Mouse (Mus musculus) 3T3-L1 (cell line): ENCODE measurements around the gene Slco1a1.
"Not testable (repeated sequence)": the region's sequence is repeated elsewhere in the genome, so short reads cannot be mapped to it uniquely, and the experiment has no call there.

Source experiments
- DNase-seq: peaks from one replicate; pipeline ENCODE4 v3.0.0-alpha.2; 2015; ENCODE audit warnings: low read depth, low spot score

The Slco1a1 gene

DNA sequence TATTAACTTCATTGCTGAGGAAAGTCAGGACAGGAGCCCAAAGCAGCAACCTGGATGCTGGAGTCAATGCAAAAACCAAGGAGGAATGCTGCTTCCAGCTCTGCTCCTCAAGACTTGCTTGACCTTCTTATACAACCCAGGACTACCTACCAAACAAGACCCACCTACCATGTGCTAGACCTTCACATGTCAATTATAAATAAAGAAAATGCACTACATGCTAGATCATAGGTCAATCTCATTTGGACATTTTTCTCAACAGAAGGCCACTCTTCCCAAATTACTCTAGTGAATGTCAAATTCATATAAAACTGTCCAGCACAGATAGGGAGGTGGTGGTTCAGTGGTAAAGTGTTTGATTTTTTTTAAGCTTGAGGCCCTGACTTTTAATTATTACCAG lies at the start of gene Slco1a1:
TSS of gene Slco1a1 (minus strand) at position 101 of the 400 bp plus-strand sequence.
- DNase-seq, result no peak

DNA sequence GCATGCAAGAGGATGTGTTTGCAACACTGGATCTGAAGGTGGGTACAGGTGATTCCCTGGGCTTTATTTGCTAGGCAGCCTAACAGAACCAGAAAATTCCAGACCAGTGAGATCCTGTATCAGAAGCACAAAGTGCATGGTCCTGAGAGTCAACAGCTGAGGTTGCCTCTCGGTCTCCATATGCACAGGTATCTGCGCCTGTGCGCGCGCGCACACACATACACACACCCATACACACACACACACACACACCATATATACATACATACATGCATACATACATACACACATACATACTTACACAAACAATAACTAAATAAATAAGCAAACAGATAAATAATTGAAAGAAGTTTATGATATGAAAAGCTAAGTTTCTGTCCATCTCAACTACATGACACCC lies 40.0 kb upstream of the Slco1a1 start:
- DNase-seq, result no peak

DNA sequence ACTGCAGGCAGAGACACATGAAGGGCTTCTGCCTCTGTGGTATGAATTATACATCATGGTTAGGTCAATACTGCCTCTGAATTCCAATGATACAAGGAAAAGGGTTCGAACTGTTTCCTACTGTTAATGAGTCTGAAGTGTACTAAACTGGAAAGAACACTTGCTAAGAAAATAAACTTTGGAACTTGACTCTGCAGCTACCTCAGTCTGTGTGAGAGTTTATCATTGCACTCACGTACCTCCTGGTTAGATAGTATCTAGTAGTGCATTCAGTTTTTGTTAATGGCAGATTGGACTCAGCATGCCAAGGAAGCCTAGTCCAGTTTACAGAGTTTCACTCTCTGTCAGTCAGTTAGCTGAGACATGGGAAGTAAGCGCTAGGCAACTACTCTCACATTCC lies 37.9 kb upstream of the Slco1a1 start:
- DNase-seq, result no peak

DNA sequence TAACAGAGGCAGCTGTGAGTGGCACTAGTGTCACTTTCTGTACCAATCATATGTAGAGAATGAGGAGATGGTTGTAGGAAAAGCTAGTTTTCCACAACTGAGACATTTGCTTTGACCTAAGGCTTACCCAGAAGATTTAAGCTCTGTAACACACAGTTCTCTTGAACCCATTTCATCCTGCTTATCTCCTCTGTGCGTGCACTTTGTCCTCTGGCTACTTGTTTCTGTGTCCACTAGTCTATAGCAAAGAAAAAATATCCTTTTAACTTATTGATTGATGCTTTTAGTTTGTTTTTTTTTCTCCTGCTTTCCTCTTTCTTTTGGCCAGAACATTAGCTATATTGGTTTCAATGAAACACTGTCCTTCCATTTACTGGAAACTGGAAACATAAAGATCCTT lies 15.7 kb upstream of the Slco1a1 start:
- DNase-seq, result no peak

DNA sequence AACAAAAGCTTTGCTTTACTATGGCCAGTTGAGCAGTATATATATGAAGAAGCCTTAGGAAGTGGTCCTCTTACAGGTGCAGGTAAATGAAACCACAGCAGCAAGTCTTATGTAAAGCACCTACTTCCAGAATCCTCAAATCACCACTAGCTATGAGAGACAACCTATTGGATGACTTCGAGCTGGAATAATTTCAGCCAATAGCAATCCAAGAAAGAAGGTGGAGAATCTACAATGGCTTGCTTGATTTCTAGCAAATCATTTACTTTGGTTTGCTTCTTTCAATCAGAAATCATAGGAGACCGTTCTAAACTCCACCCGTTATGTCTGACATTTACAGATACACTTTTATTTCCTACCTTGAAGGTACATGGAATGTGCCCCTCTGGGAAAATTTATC lies 15.1 kb upstream of the Slco1a1 start:
- no peak for DNase-seq

DNA sequence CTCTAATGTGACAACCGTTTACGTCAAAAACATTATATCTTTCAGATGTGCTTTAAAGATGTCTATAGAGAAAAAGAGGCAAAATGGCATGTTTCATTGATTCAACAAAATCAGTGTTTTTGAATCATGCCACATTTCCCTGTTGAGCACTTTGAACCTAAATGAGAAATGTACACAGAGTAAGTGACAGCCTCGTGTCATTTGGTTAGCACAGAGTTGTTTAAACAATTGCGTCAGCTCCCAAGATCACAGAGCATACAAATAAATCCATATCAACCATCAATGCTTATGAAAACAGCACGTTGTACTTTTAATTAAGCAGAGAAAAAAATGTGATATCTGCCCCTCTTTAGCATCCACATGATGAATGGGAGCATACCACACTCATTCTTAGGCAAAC lies 13.7 kb upstream of the Slco1a1 start:
- no peak for DNase-seq

DNA sequence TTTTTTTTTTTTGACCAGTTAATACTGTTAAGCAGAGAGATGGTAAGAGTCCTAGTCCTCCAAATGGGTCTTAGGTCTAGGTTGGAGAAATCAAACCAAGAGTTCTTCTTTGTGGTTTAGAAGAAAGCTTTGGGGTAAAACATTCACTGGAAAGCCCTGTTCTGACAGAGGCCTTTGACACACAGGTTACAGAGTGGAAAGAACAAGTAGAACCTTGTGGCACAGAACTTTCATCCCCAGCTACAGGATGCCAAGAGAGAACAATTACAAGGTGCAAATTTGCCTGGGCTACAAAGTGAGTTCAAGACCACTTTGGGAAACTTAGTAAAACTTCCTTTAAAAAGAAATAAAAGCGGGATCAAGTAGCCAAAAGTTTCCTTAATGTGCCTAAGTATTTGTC lies 6.3 kb downstream of the Slco1a1 start:
- no peak for DNase-seq

DNA sequence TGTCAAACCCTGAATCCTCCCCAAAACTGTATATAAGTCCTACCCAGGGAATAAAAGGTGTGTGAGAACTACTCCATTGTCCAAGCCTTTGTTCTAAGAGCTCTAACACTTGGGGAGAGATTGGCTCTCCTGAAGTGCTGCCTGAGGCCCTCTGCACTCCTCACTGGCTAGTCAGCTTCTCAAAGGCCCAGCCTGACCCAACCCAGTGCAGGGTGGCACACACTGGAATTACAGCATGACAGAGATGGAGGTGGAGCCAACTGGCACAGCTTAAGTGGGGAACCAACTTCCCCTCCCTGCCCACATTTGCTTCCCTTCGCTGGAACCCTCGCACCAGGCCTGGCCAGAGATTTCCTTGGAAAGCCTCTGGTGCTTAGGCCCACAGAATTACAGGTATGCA lies 48.6 kb downstream of the Slco1a1 start:
- DNase-seq, result no peak

DNA sequence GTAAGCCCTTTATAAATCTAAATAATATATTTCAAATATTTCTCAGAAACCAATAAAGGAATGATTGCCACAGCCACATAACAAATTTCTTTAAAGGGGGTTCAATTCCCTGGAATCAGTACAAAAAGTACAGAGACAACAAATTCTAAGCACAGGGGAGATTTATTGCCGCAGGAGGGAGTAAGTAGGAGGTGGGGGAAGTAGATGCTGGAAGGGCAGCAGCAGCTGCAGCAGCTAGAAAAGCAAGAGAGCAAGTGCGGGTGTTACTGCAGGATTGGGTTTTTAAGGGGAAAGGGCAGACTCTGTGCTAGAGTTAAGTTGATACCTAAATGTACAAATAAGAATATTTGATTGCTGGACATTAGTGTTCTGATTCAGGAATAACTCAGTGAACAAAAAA lies 57.0 kb downstream of the Slco1a1 start:
- DNase-seq, result no peak

DNA sequence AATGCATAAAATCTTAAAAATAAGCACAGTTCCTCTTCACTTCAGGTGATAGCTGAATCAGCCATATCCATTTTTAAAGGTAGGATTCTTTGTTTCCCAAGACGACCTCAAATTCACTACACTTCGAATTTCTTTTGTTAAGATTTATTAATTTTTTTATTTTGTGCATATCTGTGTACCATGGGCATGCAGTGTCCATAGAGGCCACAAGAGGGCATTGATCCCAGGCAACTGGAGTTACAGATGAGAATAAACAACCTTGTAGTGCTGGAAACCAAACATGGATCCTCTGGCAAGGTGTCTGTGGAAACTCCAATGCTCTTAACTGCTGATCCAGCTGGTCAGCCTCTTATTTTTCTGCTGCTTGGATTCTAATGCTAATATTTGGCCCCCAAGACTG lies 58.5 kb downstream of the Slco1a1 start:
- DNase-seq, result no peak

DNA sequence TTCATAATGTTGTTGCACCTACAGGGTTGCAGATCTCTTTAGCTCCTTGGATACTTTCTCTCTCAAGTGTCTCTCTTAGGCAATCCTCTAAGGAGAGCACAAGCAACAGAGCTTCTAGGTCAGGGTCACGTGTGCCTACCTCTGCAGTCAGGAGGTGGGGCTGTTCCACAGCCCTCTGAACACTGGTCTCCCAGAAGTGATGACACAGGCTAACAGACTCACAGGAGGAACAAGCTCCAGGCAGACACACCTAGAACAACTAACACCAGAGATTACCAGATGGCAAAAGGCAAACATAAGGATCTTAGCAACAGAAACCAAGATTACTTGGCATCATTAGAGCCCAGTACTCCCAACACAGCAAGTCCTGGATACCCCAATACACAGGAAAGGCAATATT lies 64.2 kb downstream of the Slco1a1 start:
- no peak for DNase-seq

DNA sequence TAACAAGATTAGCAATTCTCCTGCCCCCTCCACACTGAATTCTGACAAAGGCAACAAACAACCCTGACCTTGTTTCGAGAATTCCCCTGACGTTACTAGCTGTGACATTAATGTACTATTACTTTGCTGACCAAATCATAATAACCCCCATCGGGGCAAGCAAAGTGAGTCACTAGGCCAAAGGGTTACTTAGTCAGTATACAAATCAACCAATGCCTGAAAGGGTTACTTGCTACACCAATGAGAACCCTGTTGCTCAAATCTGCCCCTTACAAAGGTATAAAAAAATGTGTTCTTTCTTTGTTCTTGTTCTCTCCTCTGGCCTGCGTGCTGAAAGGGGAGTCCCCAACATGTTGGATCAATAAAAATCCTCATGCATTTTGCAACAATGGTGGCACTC lies 71.0 kb downstream of the Slco1a1 start:
- not testable (repeated sequence) for DNase-seq

DNA sequence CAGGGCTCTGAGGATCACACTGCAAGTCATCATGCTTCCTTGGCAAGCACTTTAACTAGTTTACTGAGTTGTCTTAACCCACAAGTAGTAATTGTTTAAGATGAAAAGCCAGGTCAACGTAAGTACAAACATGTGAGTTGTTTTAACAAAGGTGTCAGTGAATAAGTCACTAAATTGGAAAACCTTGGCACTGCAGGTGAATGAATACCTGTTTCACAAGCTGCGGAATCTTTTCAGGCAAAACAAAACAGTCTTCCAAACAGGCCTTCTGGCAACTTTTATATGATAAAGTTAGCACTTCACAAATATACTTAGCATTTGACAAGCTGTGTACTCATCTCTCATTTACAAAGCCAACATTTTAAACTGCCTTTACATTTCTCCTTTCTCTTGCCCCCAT lies 75.1 kb downstream of the Slco1a1 start:
- DNase-seq, result no peak

DNA sequence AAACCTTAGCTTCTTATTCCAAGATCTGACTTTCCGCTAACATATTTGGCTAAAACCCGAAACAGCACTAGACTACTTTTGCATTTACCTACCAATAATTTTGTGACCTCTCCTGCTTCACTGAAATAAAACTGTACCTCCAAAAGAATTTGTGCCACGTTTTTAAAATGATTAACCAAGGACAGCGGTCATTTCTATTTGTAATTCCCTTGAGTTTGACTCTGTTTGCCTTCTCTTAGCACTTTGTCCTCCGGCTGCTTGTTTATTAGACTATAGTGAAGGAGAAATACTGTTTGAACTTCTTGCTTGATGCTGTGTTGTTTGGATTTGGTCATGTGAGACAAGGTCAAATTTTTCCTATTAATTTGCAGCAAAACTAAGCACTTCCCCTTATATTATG lies 78.0 kb downstream of the Slco1a1 start:
- no peak for DNase-seq

DNA sequence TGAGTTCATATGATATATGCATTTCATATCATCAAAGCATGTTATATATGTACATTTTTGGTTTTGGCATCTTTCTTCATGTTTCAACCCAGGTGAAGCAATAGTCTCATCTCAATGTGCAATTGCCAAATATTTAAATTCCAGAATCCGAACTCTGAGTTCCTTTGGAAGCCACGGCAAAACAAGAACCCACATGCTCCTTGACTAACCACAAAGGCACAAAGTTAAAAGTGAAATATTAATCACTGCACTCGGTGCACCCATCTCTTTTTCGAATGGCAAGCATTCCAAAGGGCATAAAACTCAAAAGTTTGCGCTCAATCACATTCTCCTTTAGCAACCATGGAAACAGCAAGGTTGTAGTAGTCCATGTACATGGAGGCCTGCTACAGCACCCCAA lies 80.7 kb downstream of the Slco1a1 start:
- DNase-seq, result no peak

DNA sequence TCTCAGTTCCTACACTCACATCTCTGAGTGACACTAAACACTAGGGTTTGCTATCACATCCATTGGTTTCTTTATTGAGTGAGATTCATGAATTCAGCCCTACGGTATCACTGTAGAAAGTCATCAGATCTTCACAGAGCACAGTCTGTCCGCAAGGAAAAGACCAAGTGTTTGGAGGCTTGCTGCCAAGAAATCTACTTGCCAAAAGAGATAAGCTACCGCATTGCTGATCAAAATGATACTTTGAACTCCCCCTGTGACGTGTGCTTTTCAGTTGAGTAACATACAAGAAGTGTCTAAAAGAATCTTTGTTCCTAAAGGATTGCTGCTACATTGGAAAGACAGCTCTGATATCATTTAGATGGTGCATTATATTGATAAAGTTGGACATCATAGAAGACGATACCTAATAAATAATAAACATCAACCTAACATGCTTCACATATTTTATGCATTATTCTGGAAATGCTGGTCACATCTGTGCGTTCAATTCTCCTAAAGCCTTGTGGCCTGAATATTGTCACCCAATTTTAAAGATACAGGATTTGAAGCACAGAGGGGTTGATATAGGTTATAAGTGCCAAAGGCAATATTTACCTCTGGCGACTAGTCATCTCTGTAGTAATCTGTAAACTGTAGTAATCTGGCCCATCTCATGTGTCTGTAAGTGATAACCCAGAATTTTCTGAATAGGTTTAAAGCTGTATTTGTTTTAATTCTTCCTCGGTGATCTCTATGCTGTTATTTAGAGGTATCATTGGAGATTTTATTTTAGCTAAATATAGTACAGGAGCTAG lies 88.8 kb downstream of the Slco1a1 start:
- no peak for DNase-seq
